Mouse (Mus musculus) lung, postnatal 0 days (tissue): ENCODE data around the gene Gcnt4. TPM values are rescaled to one million over a fixed set of nuclear protein-coding genes. Genes with fewer than 3 reads are reported as not detected.

ENCODE experiments used
- ATAC-seq: fragments of 200-750 bp; cut with Nextera tagmentation; 2 replicates; pipeline ENCODE4 v1.8.0; 2017; ENCODE audit warnings: moderate library complexity
- DNase-seq: peaks from one replicate; pipeline ENCODE4 v3.0.0-alpha.2; 2016; ENCODE audit warnings: low spot score
- H3K27ac ChIP-seq: fragments of 300-500 bp; sonication (generic); 2 replicates; pipeline ENCODE4 v1.5.1; 2014; ENCODE audit warnings: antibody characterized with exemption, mild to moderate bottlenecking, low read length, mixed read lengths
- H3K27me3 ChIP-seq: fragments of 300-500 bp; sonication (generic); replicated peaks from 2 replicates; pipeline ENCODE4 v1.6.1; 2014; ENCODE audit warnings: low read length, mixed read lengths; ENCODE audit not compliant: insufficient read depth
- H3K36me3 ChIP-seq: fragments of 300-500 bp; sonication (generic); 2 replicates; pipeline ENCODE4 v1.6.1; 2014; ENCODE audit warnings: low read length, mixed read lengths; ENCODE audit not compliant: insufficient read depth
- H3K4me1 ChIP-seq: fragments of 300-500 bp; sonication (generic); 2 replicates; pipeline ENCODE4 v1.6.1; 2014; ENCODE audit warnings: antibody characterized with exemption, low read depth, low read length, mixed read lengths; ENCODE audit not compliant: insufficient read depth
- H3K4me2 ChIP-seq: fragments of 300-500 bp; sonication (generic); replicated peaks from 2 replicates; pipeline ENCODE4 v1.6.1; 2014; ENCODE audit warnings: low read depth, mild to moderate bottlenecking, low read length, moderate library complexity, mixed read lengths
- H3K4me3 ChIP-seq: fragments of 300-500 bp; sonication (generic); 2 replicates; pipeline ENCODE4 v1.5.1; 2014; ENCODE audit warnings: low read depth, low read length
- H3K9ac ChIP-seq: fragments of 300-500 bp; sonication (generic); replicated peaks from 2 replicates; pipeline ENCODE4 v1.6.1; 2014; ENCODE audit warnings: low read depth, mild to moderate bottlenecking
- H3K9me3 ChIP-seq: fragments of 300-500 bp; sonication (generic); 2 replicates; pipeline ENCODE4 v1.6.1; 2016; ENCODE audit warnings: low read length, mixed read lengths
- CTCF ChIP-seq: IDR thresholded peaks from 2 replicates; pipeline ENCODE4 v1.5.1; 2016; ENCODE audit warnings: antibody characterized with exemption, mild to moderate bottlenecking
- EP300 ChIP-seq: IDR thresholded peaks from 2 replicates; pipeline ENCODE4 v1.6.1; 2016; ENCODE audit warnings: antibody characterized with exemption, mild to moderate bottlenecking, control low read depth
- WGBS: fragments of 180-500 bp; shearing (Covaris S2); extraction: QIAGEN DNeasy Blood & Tissue Kit; methylation state at CpG from one replicate; pipeline ENCODE4 v1.1.7; 2014; 5-methylcytosine and 5-hydroxymethylcytosine counted together
- polyA plus RNA-seq: library from polyadenylated mRNA; unstranded; fragments of >200 nt; fragmentation: Nextera tagmentation; extraction: Ambion mirVana; gene quantifications from 2 replicates; pipeline ENCODE4 v1.2.1, GENCODE M21; 2015

The Gcnt4 gene
- polyA plus RNA-seq, 1 experiment from 2014 or later = 0.27 TPM

- Histone ChIP-seq H3K9me3 (no peaks in the 10 kb centered on the region), H3K4me1 (no peaks in the 10 kb centered on the region), H3K27ac (no peak overlapping the region), H3K27me3 (no peaks in the 10 kb centered on the region), H3K4me2 (no peak overlapping the region), H3K4me3 (no peak overlapping the region), H3K9ac (no peak overlapping the region), H3K36me3 (no peaks in the 10 kb centered on the region)
- no peak for ATAC-seq
- no peak for TF ChIP-seq EP300
- no peak for TF ChIP-seq CTCF
- WGBS = 38% methylated on average over 12 of the region's 12 CpGs
- no peak for DNase-seq
Measured at GRCm38 (mm10) chr13:96985599-96986275, 61.2 kb downstream of the Gcnt4 start.

- WGBS = 90% methylated on average over 16 of the region's 16 CpGs
- DNase-seq (no peak), ATAC-seq (no peak)
- no peaks in the 10 kb centered on the region for H3K9me3 ChIP-seq
- H3K27me3 ChIP-seq = no peaks in the 10 kb centered on the region
- no peak overlapping the region for H3K27ac ChIP-seq
- no peak overlapping the region for H3K4me3 ChIP-seq
- H3K4me2 ChIP-seq = no peak overlapping the region
- no peaks in the 10 kb centered on the region for H3K36me3 ChIP-seq
- no peaks in the 10 kb centered on the region for H3K4me1 ChIP-seq
- TF ChIP-seq CTCF = no peak
- no peak for TF ChIP-seq EP300
- no peak overlapping the region for H3K9ac ChIP-seq
Measured at GRCm38 (mm10) chr13:96989129-96989528, 64.6 kb downstream of the Gcnt4 start.

- Histone ChIP-seq H3K9me3 (no peaks in the 10 kb centered on the region), H3K27me3 (no peaks in the 10 kb centered on the region), H3K9ac (no peak overlapping the region), H3K36me3 (no peaks in the 10 kb centered on the region), H3K27ac (no peak overlapping the region), H3K4me2 (no peak overlapping the region), H3K4me1 (no peaks in the 10 kb centered on the region), H3K4me3 (no peak overlapping the region)
- no peak for TF ChIP-seq EP300
- no peak for TF ChIP-seq CTCF
- no peak for ATAC-seq
- 84% methylated on average over 3 of the region's 3 CpGs for WGBS
- no peak for DNase-seq
Measured at GRCm38 (mm10) chr13:96990045-96990444, 65.6 kb downstream of the Gcnt4 start.

- H3K4me1 ChIP-seq = no peaks in the 10 kb centered on the region
Measured at GRCm38 (mm10) chr13:96990561-96991265, 66.2 kb downstream of the Gcnt4 start.

GRCm38 (mm10) chr13:96993291-96993989, 69.0 kb downstream of the Gcnt4 start:
- no peaks in the 10 kb centered on the region for H3K4me1 ChIP-seq
- H3K27me3 ChIP-seq = no peaks in the 10 kb centered on the region
- H3K4me3 ChIP-seq = no peak overlapping the region
- DNase-seq (no peak), ATAC-seq (no peak)
- H3K4me2 ChIP-seq = no peak overlapping the region
- no peak for TF ChIP-seq EP300
- no peak for TF ChIP-seq CTCF
- 47% methylated on average over 8 of the region's 8 CpGs for WGBS
- no peak overlapping the region for H3K9ac ChIP-seq
- H3K9me3 ChIP-seq = no peaks in the 10 kb centered on the region
- no peak overlapping the region for H3K27ac ChIP-seq
- no peaks in the 10 kb centered on the region for H3K36me3 ChIP-seq

More at GRCm38 (mm10) chr13:96990561-96991265, 66.2 kb downstream of the Gcnt4 start:
- Histone ChIP-seq H3K4me3 (no peak overlapping the region), H3K27me3 (no peaks in the 10 kb centered on the region), H3K9ac (no peak overlapping the region), H3K9me3 (no peaks in the 10 kb centered on the region), H3K4me2 (no peak overlapping the region), H3K36me3 (no peaks in the 10 kb centered on the region), H3K27ac (no peak overlapping the region)
- ATAC-seq (no peak), DNase-seq (no peak)
- WGBS = 63% methylated on average over 14 of the region's 14 CpGs
- TF ChIP-seq EP300 (no peak), CTCF (no peak)

GRCm38 (mm10) chr13:96995243-96995642, 70.8 kb downstream of the Gcnt4 start:
- H3K36me3 ChIP-seq = no peaks in the 10 kb centered on the region
- ATAC-seq (no peak), DNase-seq (no peak)
- WGBS = 31% methylated on average over 5 of the region's 5 CpGs
- H3K9ac ChIP-seq = no peak overlapping the region
- H3K4me2 ChIP-seq = no peak overlapping the region
- H3K27me3 ChIP-seq = no peaks in the 10 kb centered on the region
- H3K4me1 ChIP-seq = no peaks in the 10 kb centered on the region
- H3K4me3 ChIP-seq = no peak overlapping the region
- no peak for TF ChIP-seq CTCF
- TF ChIP-seq EP300 = no peak
- no peaks in the 10 kb centered on the region for H3K9me3 ChIP-seq
- H3K27ac ChIP-seq = no peak overlapping the region
